ENCODE assay signal across 8 mouse cellular contexts in the genomic region with DNA sequence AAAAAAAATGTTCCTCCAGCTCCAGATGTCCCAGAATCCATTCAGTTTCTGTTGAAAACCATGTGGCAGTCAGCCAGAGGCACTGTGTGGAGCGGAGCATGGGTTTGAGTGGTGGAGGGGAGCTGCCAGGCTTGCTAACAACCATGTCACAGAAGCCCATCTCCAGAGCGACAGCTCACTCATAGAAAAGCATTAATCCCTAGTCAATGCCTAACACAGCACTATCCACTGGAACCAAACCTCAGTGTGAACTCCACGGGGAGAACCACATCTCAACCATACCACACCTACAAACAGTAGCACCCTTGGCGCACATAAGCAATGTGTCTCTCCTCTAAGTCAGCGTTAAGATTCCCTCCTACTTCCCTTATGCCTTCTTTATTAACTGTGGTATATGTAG. TPM values are rescaled to one million over a fixed set of nuclear protein-coding genes. Genes with fewer than 3 reads are reported as not detected.
DNase-seq lines count a peak whose midpoint lies in the region; ATAC-seq lines count a peak whose summit lies in the region.

A gene (minus strand): TSS at position 80 of the 400 bp plus-strand sequence.

- no peaks in the 10 kb centered on the region for H3K4me1 ChIP-seq in forebrain, embryonic 14.5 days (ENCODE audit: control insufficient read depth, insufficient read depth, low read length)
- no peaks in the 10 kb centered on the region for H3K4me1 ChIP-seq in forebrain, embryonic 10.5 days
- H3K4me1 ChIP-seq in lung, embryonic 16.5 days (replicated peaks; ENCODE audit: control insufficient read depth, insufficient read depth, low read length) = peaks cover 5% of the 10 kb centered on the region
- 0 out of 2 replicates have a peak, but pooled peaks cover 11% of the 10 kb centered on the region for H3K4me1 ChIP-seq in stomach, embryonic 15.5 days

- WGBS in forebrain, embryonic 14.5 days = 68% methylated on average over 5 of the region's 5 CpGs
- 84% methylated on average over 5 of the region's 5 CpGs for WGBS in forebrain, embryonic 10.5 days
- WGBS in lung, embryonic 16.5 days = 56% methylated on average over 5 of the region's 5 CpGs
- WGBS in stomach, embryonic 15.5 days = 63% methylated on average over 5 of the region's 5 CpGs

- H3K4me3 ChIP-seq in forebrain, embryonic 14.5 days (ENCODE audit: low read depth, low read length) = no peak within 1 kb of the TSS
- no peak within 1 kb of the TSS for H3K4me3 ChIP-seq in forebrain, embryonic 10.5 days
- H3K4me3 ChIP-seq in lung, embryonic 16.5 days (ENCODE audit: low read length) = no peak within 1 kb of the TSS
- H3K4me3 ChIP-seq in stomach, embryonic 15.5 days (replicated peaks) = no peak within 1 kb of the TSS

- H3K4me2 ChIP-seq in forebrain, embryonic 14.5 days (ENCODE audit: low read length) = no peak within 1 kb of the TSS
- no peak within 1 kb of the TSS for H3K4me2 ChIP-seq in lung, embryonic 16.5 days (ENCODE audit: low read depth, low read length)
- no peak within 1 kb of the TSS for H3K4me2 ChIP-seq in stomach, embryonic 15.5 days

- no peak within 1 kb of the TSS for H3K9ac ChIP-seq in forebrain, embryonic 14.5 days (ENCODE audit: low read length)
- no peak within 1 kb of the TSS for H3K9ac ChIP-seq in lung, embryonic 16.5 days (ENCODE audit: low read length)
- H3K9ac ChIP-seq in stomach, embryonic 15.5 days = no peak within 1 kb of the TSS

- DNase-seq in forebrain, embryonic 14.5 days (ENCODE audit: low spot score) = peak; percentile 38
- DNase-seq in forebrain, embryonic 10.5 days (ENCODE audit: extremely low spot score, low spot score) = no peak
- no peak for DNase-seq in lung, postnatal 4 days
- DNase-seq in left cerebral cortex, adult 18-20 months (ENCODE audit: low spot score in 2 of 2) = peak; percentile 46 to 50
- no peak for DNase-seq in spleen, adult 18-20 months
- no peak for DNase-seq in spleen, postnatal 36 days (ENCODE audit: low spot score in 2 of 2)

- no peak within 1 kb of the TSS for H3K27ac ChIP-seq in forebrain, embryonic 14.5 days (ENCODE audit: low read depth, low read length)
- H3K27ac ChIP-seq in forebrain, embryonic 10.5 days = no peak within 1 kb of the TSS
- H3K27ac ChIP-seq in lung, embryonic 16.5 days (ENCODE audit: low read length) = no peak within 1 kb of the TSS
- H3K27ac ChIP-seq in stomach, embryonic 15.5 days = no peak within 1 kb of the TSS

- no peaks in the 10 kb centered on the region for H3K36me3 ChIP-seq in forebrain, embryonic 14.5 days (ENCODE audit: control insufficient read depth, insufficient read depth, low read length)
- no peaks in the 10 kb centered on the region for H3K36me3 ChIP-seq in forebrain, embryonic 10.5 days (replicated peaks)
- H3K36me3 ChIP-seq in lung, embryonic 16.5 days (ENCODE audit: control insufficient read depth, insufficient read depth, low read length) = no peaks in the 10 kb centered on the region; the same call in 1 of the 2 replicates
- H3K36me3 ChIP-seq in stomach, embryonic 15.5 days = no peaks in the 10 kb centered on the region

- no peak for ATAC-seq in forebrain, embryonic 14.5 days
- peak; percentile 43 for ATAC-seq in lung, embryonic 16.5 days (ENCODE audit: low read depth)
- ATAC-seq in stomach, embryonic 15.5 days (ENCODE audit: insufficient read depth, low FRiP score, low read depth) = peak; percentile 18; the same call in 1 of the 2 replicates

- H3K9me3 ChIP-seq in forebrain, embryonic 14.5 days (replicated peaks; ENCODE audit: control insufficient read depth, low read length) = no peaks in the 10 kb centered on the region
- no peaks in the 10 kb centered on the region for H3K9me3 ChIP-seq in forebrain, embryonic 10.5 days
- H3K9me3 ChIP-seq in lung, embryonic 16.5 days (ENCODE audit: control insufficient read depth, low read length) = no peaks in the 10 kb centered on the region
- H3K9me3 ChIP-seq in stomach, embryonic 15.5 days = no peaks in the 10 kb centered on the region

- H3K27me3 ChIP-seq in forebrain, embryonic 14.5 days (replicated peaks; ENCODE audit: control insufficient read depth, insufficient read depth, low read length) = no peaks in the 10 kb centered on the region
- H3K27me3 ChIP-seq in forebrain, embryonic 10.5 days (ENCODE audit: poor library complexity, severe bottlenecking) = no peaks in the 10 kb centered on the region
- H3K27me3 ChIP-seq in lung, embryonic 16.5 days (ENCODE audit: control insufficient read depth, insufficient read depth, low read depth, low read length) = no peaks in the 10 kb centered on the region
- no peaks in the 10 kb centered on the region for H3K27me3 ChIP-seq in stomach, embryonic 15.5 days (replicated peaks)

RNA-seq across cellular contexts. Expression of the gene that starts here (rescaled TPM):
- not detected in 2 replicates for polyA plus RNA-seq in forebrain, embryonic 14.5 days (2014; fragmentation: Nextera tagmentation; extraction: Ambion mirVana)
- not detected in 2 replicates for polyA plus RNA-seq in forebrain, embryonic 10.5 days (2016; fragmentation: Nextera tagmentation; extraction: Ambion mirVana)
- polyA plus RNA-seq in lung, embryonic 16.5 days (2015; fragmentation: Nextera tagmentation; extraction: Ambion mirVana) = not detected in 2 replicates
- not detected for total RNA-seq in left cerebral cortex, adult 18-20 months (2021)
- polyA plus RNA-seq in stomach, embryonic 15.5 days (2015; fragmentation: Nextera tagmentation; extraction: Ambion mirVana) = not detected in 2 replicates

Comparison
In these comparisons a context has a peak if more than half of its experiments do, and no peak if none do; other contexts are left out.
1. Peak in DNase-seq in forebrain, embryonic 14.5 days; RNA of the gene not detected or under 1 TPM.
2. Peak in ATAC-seq in lung, embryonic 16.5 days; RNA of the gene not detected or under 1 TPM.
3. Peak in DNase-seq in left cerebral cortex, adult 18-20 months; RNA of the gene not detected or under 1 TPM.
4. Peak in ATAC-seq in stomach, embryonic 15.5 days; RNA of the gene not detected or under 1 TPM.